Mouse (Mus musculus) MEL (cell line): ENCODE data around the gene 2510009E07Rik.

Experiments used
- E2F4 ChIP-seq: IDR thresholded peaks from 2 replicates; pipeline ENCODE4 v1.6.1; 2011; ENCODE audit warnings: low read depth, low read length, improper control_type of control experiment, borderline replicate concordance
- POLR2A ChIP-seq, 2 experiments: IDR thresholded peaks; 2 replicates each; pipeline ENCODE4 v1.6.1; 2011 to 2012; ENCODE audit warnings: low read length in 2 of 2, mild to moderate bottlenecking in 2 of 2, control low read depth in 1 of 2, improper control_type of control experiment in 1 of 2, low read depth in 1 of 2, moderate library complexity in 1 of 2; ENCODE audit not compliant: control insufficient read depth in 1 of 2, insufficient read depth in 1 of 2, poor library complexity in 1 of 2
- ZC3H11A ChIP-seq: IDR thresholded peaks from 2 replicates; pipeline ENCODE4 v1.6.1; 2012; ENCODE audit warnings: low read depth, mild to moderate bottlenecking, inconsistent platforms, low read length, improper control_type of control experiment

- TF ChIP-seq E2F4 (no peak), ZC3H11A (no peak), POLR2A (IDR thresholded peaks at IDR 0.05; ENCODE audit: control insufficient read depth in 1 of 2, insufficient read depth in 1 of 2, low read depth in 1 of 2, low read length in 2 of 2, poor library complexity in 1 of 2) (no peak)
Measured at GRCm38 (mm10) chr16:21644574-21644973, 49.9 kb downstream of the 2510009E07Rik start.
